Mouse (Mus musculus) embryo, embryonic 10.5 days (tissue): ENCODE measurements around the gene Usp3.
A peak's percentile ranks its signal among the peaks of the same experiment; 100 is the strongest.

Source experiments
- DNase-seq: peaks from one replicate; pipeline ENCODE4 v3.0.0-alpha.2; 2015; ENCODE audit warnings: low spot score

The Usp3 gene

GRCm38 (mm10) chr9:66592708-66593612 is at the start of gene Usp3:
Gene Usp3, minus strand, starts transcription at chr9:66593142.
- peak; percentile 98 for DNase-seq

GRCm38 (mm10) chr9:66640491-66640890 is 47.5 kb upstream of the Usp3 start:
- DNase-seq: no peak

DNA sequence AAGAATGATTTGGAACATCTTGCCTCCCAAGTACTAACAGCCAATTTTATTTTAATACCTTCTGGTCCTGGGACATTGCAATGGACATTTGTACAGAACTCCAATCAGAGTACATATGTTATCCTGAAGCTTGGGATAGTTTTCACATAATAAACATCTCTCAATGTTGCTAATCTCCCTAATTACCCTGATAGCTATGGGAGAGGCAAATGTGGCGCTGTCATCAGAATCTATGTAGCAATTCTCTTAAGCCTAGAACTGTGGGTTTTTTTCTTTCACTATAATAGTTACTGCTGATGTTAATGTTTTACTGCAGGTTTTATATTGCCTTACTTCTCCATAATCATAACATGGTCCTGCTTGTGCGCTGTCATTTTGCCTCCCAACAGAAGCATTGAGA is 46.7 kb upstream of the Usp3 start:
- DNase-seq: no peak

GRCm38 (mm10) chr9:66632441-66632840 is 39.5 kb upstream of the Usp3 start:
- DNase-seq: no peak

DNA sequence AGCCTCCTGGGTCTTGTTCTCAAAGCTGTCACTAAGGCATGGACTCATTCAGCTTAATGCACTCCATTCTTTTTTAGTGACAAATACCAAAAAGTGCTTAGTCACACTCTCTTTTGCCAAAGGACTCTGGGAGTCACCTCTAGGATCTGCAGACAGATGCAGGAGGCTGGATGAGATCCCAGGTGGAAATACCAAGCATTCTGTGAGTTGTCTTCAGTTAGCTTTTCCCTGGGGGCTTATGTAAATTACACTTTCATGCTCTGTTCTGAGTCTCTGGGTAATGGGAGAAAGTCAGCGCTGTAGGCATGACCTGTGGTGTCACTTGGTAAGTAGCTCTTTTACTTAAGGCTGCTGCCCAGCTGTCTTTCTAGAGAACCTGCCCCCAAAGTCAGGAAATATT is 38.0 kb upstream of the Usp3 start:
- DNase-seq: peak; percentile 35

- no peak for DNase-seq
These were observed 33.7 kb upstream of the Usp3 start for GRCm38 (mm10) chr9:66626661-66627060.

DNA sequence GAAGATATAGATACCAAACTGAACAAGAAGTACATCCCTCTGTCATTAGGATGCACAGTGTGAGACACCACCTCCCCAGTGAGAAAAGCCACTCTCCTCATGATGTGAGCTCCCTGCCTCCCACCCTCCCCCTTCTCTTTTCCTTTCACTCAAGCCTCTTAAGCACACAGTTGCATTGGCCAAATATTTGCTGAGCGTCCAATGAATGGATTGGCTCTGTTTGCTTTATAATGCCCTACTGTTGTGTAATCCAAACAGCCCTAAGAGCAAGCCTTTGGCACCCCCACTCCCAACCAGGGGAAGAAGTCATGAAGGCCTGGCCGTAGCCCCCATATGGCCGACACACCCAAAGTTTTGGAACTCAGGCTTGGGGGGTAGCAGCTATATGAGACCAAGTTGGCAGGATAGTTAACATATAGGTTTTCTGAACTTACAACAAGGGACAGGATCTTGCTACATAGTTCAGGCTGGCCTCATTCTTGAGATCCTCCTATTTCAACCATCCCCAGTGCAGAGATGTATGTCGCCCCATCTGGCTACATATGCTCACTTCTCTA is 33.1 kb upstream of the Usp3 start:
- DNase-seq: no peak

GRCm38 (mm10) chr9:66624873-66625272 is 31.9 kb upstream of the Usp3 start:
- no peak for DNase-seq

- DNase-seq: no peak
These were observed 30.7 kb upstream of the Usp3 start for GRCm38 (mm10) chr9:66623627-66624026.

GRCm38 (mm10) chr9:66620581-66620981 is 27.6 kb upstream of the Usp3 start:
- peak; percentile 75 for DNase-seq

DNA sequence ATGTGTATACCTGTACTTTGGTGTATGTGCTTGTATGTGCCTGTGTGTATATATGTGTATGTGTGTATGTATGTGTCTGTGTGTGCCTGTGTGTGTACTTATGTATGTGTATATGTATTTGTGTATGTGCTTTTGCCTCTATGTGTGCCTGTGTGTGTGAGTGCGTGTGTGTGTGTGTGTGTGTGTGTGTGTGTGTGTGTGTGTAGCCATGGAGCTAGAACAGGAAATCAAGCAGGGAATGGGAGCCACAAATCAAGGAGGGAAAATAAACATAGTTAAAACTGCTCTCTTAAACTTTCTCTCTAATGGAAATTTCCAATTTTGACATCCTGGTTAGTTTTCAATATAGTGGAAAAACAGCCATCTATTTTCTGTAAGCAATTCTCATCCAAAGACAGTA is 27.1 kb upstream of the Usp3 start:
- DNase-seq: no peak

DNA sequence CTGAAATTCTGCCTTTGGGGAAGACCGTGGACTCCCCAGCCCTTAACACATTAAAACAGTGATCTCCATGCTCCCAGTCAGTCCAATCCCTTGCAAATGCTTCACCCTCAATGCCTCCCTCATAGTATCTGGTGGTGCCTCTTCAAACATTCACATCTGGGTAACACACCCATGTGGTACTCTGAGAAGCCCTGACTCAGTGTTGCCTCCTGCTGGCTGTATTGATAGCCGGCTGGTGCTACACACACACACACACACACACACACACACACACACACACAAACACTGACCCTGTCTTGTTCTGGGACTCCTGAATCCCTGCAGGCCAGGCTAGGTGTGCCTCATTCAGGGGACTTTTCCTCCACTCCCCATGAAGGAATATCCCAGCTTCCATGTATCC is 24.9 kb upstream of the Usp3 start:
- no peak for DNase-seq

DNA sequence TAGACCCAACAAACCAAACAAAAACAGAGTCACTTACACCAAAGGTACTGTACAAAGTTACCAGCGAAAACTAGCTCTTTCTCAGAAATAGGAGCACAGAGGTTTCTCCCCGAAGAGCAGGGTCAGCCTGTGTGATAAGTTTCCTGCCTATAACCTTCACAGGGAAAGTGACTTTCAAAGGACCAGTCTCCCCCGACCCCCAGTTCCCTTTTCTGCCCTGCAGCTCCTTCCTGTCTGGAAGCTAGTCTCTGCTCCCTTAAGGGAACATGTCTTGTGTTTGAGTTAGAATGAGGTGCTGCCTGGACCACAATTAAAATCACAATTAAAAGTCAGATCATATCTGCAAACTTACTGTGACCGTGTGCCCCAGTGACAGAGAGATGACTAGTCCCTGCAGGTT is 23.9 kb upstream of the Usp3 start:
- no peak for DNase-seq

DNA sequence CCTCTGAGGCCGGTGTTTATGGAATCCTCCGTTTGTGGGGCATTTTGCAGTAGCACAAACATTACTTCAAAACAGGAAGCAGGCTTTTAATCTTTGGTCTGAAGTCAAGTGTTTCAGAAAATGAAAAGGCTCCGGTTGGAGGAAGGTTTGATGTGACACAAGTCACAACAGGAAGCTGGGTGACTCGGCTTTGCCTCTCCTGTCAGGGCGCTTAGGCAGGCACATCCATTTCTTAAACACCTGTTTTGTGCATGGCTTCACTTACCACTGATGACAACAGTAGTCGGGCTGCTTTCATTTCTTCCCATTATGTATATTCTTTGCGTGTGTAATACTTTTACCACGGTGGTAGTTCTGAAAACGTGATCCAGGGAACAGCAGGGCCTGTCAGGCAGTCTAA is 22.2 kb upstream of the Usp3 start:
- no peak for DNase-seq

GRCm38 (mm10) chr9:66614547-66614946 is 21.6 kb upstream of the Usp3 start:
- DNase-seq: no peak

- DNase-seq: no peak
These were observed 20.7 kb upstream of the Usp3 start for GRCm38 (mm10) chr9:66613667-66614066.

GRCm38 (mm10) chr9:66611478-66612093 is 18.6 kb upstream of the Usp3 start:
- DNase-seq: peak; percentile 91

DNA sequence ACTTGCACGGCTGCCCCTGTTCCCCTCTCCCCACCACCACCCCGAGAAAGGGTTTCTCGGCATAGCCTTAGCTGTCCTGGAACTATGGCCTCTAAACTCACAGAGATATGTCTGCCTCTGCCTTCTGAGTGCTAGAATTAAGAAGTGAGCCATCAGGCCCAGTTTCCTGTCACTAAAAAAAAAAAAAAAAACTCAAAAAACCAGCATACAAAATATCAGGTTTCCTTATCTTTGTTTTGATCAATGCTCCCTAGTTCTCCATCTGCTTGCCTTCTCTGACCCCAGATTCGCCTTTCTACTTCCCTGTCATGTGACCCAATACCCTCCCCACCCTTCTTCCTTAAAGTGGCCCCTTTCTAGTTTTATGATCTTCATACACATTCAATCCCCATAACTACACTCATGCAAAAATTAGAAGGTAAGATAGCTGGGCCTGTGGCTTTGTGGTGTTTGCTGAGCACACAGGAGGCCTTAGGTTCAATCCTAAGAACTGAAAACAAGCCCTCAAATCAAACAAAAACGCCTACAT is 15.9 kb upstream of the Usp3 start:
- DNase-seq: no peak

DNA sequence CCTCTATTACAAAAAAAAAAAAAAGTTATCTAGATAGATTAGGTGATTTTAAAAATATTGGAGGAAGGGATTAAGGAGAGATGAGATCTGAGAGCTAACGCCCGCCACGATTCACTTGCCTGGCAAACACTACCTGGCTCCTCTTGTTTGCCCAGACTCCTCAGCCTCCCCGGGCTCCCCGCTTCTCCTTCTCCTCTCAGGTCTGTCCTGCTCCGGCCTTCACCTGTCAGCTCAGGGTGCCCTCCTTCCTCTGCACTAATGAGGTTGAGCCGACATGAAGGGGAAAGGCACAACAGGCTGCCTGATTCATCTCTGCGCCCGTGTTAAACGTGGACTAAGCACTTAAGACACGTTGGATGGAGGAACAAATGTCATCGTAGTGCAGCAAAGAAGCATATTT is 13.9 kb upstream of the Usp3 start:
- DNase-seq: no peak

DNA sequence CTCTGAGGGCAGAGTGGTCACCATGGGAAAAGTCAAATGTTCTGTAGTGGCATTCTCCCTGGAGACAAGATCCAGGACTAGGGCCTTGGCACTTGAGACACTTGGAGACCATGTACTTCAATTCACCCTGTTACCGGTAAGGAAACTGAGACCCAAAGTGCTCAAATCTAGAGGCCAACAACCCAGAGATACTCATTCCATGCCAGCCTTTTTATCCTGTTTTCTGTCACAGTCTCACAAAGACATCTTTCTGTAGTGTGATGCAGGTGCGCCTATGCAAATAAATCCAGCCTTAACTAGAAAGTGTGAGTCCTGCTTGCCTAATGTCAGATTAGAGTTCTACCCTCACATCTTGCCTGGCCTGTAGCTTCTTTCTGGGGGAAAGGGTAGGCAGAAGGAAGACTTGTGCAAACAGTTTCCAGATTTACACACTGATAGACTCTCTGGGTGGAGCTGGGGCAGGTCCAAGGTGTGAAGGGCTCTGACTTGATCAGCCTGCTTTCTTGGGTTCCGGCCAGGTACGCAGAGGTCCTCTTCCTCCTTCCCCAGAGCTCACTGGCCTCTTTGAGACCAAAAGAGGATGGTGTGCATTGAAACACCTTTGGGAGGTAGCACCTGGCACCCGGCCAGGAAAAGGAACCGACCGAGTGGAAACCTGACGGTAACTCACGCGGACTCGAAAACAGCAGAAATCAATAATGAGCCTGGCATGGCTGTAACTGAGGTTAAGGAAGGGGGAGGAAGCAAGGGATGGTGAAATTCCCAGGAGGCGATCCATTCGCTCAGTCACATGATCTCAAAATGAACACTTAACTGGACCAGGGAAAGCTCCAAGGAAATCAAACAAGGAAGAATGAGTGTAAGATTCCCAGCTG is 13.2 kb upstream of the Usp3 start:
- no peak for DNase-seq

DNA sequence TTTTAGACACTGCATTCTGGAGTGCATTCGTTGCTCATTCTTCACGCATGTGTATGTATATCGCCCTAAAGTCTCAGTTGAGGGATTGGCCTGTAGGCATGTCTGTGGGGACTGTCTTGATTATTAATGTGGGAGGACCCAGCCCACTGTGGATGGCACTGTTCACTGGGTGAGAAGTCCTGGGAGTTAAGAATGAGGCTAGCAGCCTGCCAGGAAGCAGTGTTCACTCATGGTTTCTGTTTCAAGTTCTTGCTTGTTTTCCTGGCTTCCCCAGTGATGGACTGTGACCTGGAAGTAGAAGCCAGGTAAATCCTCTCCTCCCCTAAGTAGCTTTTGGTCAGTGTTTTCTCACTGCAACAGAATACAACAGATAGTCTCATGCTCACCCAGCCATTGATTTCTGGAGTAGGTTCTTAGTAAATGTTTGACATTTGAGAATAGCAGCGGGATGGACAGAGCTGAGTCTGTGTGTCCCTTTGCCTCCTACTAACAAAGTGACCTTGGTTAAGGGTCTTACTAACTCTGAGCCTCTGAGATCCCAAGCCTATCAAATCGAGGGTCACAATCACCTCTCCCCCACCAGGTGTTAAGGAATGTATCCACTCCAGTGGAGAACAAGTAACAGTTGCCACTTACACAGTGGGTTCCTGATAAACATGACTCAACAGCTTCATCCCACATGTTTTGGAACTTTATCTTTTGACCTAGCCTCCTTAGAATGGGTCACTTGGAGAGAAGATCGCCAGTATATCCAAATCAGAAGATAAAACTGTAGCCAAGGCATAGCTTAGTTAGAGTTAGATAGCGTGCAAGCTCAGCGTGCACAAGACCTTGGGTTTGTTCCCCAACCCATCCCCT is 11.6 kb upstream of the Usp3 start:
- DNase-seq: no peak
